Mouse (Mus musculus) hindbrain, embryonic 16.5 days (tissue): Measurements from ENCODE around the gene Pecam1. TPM values are rescaled to one million over a fixed set of nuclear protein-coding genes. Genes with fewer than 3 reads are reported as not detected.

ENCODE experiments used
- ATAC-seq: fragments of 200-750 bp; cut with Nextera tagmentation; 2 replicates; pipeline ENCODE4 v1.8.0; 2017; ENCODE audit warnings: moderate TSS enrichment, moderate library complexity
- H3K27ac ChIP-seq: fragments of 300-500 bp; sonication (generic); 2 replicates; pipeline ENCODE4 v1.5.1; 2014; ENCODE audit warnings: low read depth, mild to moderate bottlenecking, control low read depth, low read length, moderate library complexity
- H3K27me3 ChIP-seq: fragments of 300-500 bp; sonication (generic); replicated peaks from 2 replicates; pipeline ENCODE4 v1.6.1; 2014; ENCODE audit warnings: low read length; ENCODE audit not compliant: control insufficient read depth, insufficient read depth
- H3K36me3 ChIP-seq: fragments of 300-500 bp; sonication (generic); 2 replicates; pipeline ENCODE4 v1.6.1; 2014; ENCODE audit warnings: mild to moderate bottlenecking, low read length, moderate library complexity, mixed read lengths; ENCODE audit not compliant: control insufficient read depth, insufficient read depth
- H3K4me1 ChIP-seq: fragments of 300-500 bp; sonication (generic); 2 replicates; pipeline ENCODE4 v1.6.1; 2014; ENCODE audit warnings: low read depth, low read length; ENCODE audit not compliant: control insufficient read depth, insufficient read depth
- H3K4me2 ChIP-seq: fragments of 300-500 bp; sonication (generic); 2 replicates; pipeline ENCODE4 v1.6.1; 2014; ENCODE audit warnings: mild to moderate bottlenecking, low read length, control low read depth, moderate library complexity
- H3K4me3 ChIP-seq: fragments of 300-500 bp; sonication (generic); 2 replicates; pipeline ENCODE4 v1.5.1; 2014; ENCODE audit warnings: mild to moderate bottlenecking, low read length, control low read depth, moderate library complexity
- H3K9ac ChIP-seq: fragments of 300-500 bp; sonication (generic); 2 replicates; pipeline ENCODE4 v1.6.1; 2014; ENCODE audit warnings: low read depth, mild to moderate bottlenecking, control low read depth, low read length, moderate library complexity
- H3K9me3 ChIP-seq: fragments of 300-500 bp; sonication (generic); 2 replicates; pipeline ENCODE4 v1.6.1; 2014; ENCODE audit warnings: mild to moderate bottlenecking, low read length, moderate library complexity; ENCODE audit not compliant: control insufficient read depth
- WGBS: fragments of 180-500 bp; shearing (Covaris S2); extraction: QIAGEN DNeasy Blood & Tissue Kit; methylation state at CpG from one replicate; pipeline ENCODE4 v1.1.7; 2014; 5-methylcytosine and 5-hydroxymethylcytosine counted together
- polyA plus RNA-seq: library from polyadenylated mRNA; unstranded; fragments of >200 nt; fragmentation: Nextera tagmentation; extraction: Ambion mirVana; gene quantifications from 2 replicates; pipeline ENCODE4 v1.2.1, GENCODE M21; 2015

Gene Pecam1
- polyA plus RNA-seq, 1 experiment from 2014 or later: 16.4 TPM

- 29% methylated on average over 6 of the region's 9 CpGs for WGBS
- H3K4me3 ChIP-seq: no peak overlapping the region
- ATAC-seq: no peak
- no peak overlapping the region for H3K4me2 ChIP-seq
- 0 out of 2 replicates have a peak overlapping the region, but pooled peaks have one; percentile 37 for H3K9ac ChIP-seq
- no peaks in the 10 kb centered on the region for H3K9me3 ChIP-seq
- peaks cover 6% of the 10 kb centered on the region for H3K4me1 ChIP-seq
- no peak overlapping the region; the same call in 1 of the 2 replicates for H3K27ac ChIP-seq
- H3K27me3 ChIP-seq: no peaks in the 10 kb centered on the region
- H3K36me3 ChIP-seq: no peaks in the 10 kb centered on the region
Observed at GRCm38 (mm10) chr11:106669873-106670173, 80.6 kb downstream of the Pecam1 start.

GRCm38 (mm10) chr11:106669102-106669872, 81.1 kb downstream of the Pecam1 start:
- Histone ChIP-seq H3K4me1 (peaks cover under 1% of the 10 kb centered on the region), H3K4me3 (no peak overlapping the region), H3K36me3 (no peaks in the 10 kb centered on the region), H3K4me2 (no peak overlapping the region), H3K27ac (no peak overlapping the region; the same call in 1 of the 2 replicates), H3K9ac (0 out of 2 replicates have a peak overlapping the region, but pooled peaks have one; percentile 37), H3K9me3 (no peaks in the 10 kb centered on the region), H3K27me3 (no peaks in the 10 kb centered on the region)
- ATAC-seq: no peak
- WGBS: 39% methylated on average over 8 of the region's 8 CpGs

GRCm38 (mm10) chr11:106668336-106668735, 82.1 kb downstream of the Pecam1 start:
- WGBS: 53% methylated on average over 7 of the region's 7 CpGs
- H3K9ac ChIP-seq: no peak overlapping the region
- no peak overlapping the region for H3K4me3 ChIP-seq
- H3K4me1 ChIP-seq: no peaks in the 10 kb centered on the region; the same call in 1 of the 2 replicates
- no peaks in the 10 kb centered on the region for H3K9me3 ChIP-seq
- ATAC-seq: no peak
- no peaks in the 10 kb centered on the region for H3K27me3 ChIP-seq
- no peak overlapping the region for H3K27ac ChIP-seq
- no peaks in the 10 kb centered on the region for H3K36me3 ChIP-seq
- no peak overlapping the region for H3K4me2 ChIP-seq

- H3K9me3 ChIP-seq: no peaks in the 10 kb centered on the region
- no peak overlapping the region for H3K27ac ChIP-seq
- no peaks in the 10 kb centered on the region for H3K36me3 ChIP-seq
- no peaks in the 10 kb centered on the region for H3K27me3 ChIP-seq
- no peaks in the 10 kb centered on the region; the same call in 1 of the 2 replicates for H3K4me1 ChIP-seq
- H3K9ac ChIP-seq: no peak overlapping the region
- H3K4me2 ChIP-seq: no peak overlapping the region
- H3K4me3 ChIP-seq: no peak overlapping the region
- WGBS: 89% methylated on average over 11 of the region's 11 CpGs
- no peak for ATAC-seq
Observed at GRCm38 (mm10) chr11:106667855-106668254, 82.6 kb downstream of the Pecam1 start.

GRCm38 (mm10) chr11:106666470-106667107, 83.8 kb downstream of the Pecam1 start:
- 86% methylated on average over 14 of the region's 14 CpGs for whole genome bisulfite sequencing
- no peak for ATAC-seq
- H3K9me3 ChIP-seq: no peaks in the 10 kb centered on the region
- H3K4me1 ChIP-seq: no peaks in the 10 kb centered on the region; the same call in 1 of the 2 replicates
- H3K27ac ChIP-seq: no peak overlapping the region
- no peaks in the 10 kb centered on the region for H3K27me3 ChIP-seq
- no peak overlapping the region for H3K4me3 ChIP-seq
- no peaks in the 10 kb centered on the region for H3K36me3 ChIP-seq
- H3K4me2 ChIP-seq: no peak overlapping the region
- H3K9ac ChIP-seq: no peak overlapping the region

- Histone ChIP-seq H3K27me3 (no peaks in the 10 kb centered on the region), H3K36me3 (no peaks in the 10 kb centered on the region), H3K9me3 (no peaks in the 10 kb centered on the region), H3K27ac (no peak overlapping the region), H3K4me2 (no peak overlapping the region), H3K9ac (no peak overlapping the region), H3K4me1 (no peaks in the 10 kb centered on the region; the same call in 1 of the 2 replicates), H3K4me3 (no peak overlapping the region)
- ATAC-seq: no peak
- 94% methylated on average over 2 of the region's 2 CpGs for WGBS
Observed at GRCm38 (mm10) chr11:106665841-106666240, 84.6 kb downstream of the Pecam1 start.

GRCm38 (mm10) chr11:106665328-106665727, 85.1 kb downstream of the Pecam1 start:
- Histone ChIP-seq H3K4me2 (no peak overlapping the region), H3K36me3 (no peaks in the 10 kb centered on the region), H3K9ac (no peak overlapping the region), H3K27me3 (no peaks in the 10 kb centered on the region), H3K4me1 (peaks cover 3% of the 10 kb centered on the region; the same call in 1 of the 2 replicates), H3K9me3 (no peaks in the 10 kb centered on the region), H3K4me3 (no peak overlapping the region), H3K27ac (no peak overlapping the region)
- no peak for ATAC-seq
- WGBS: 86% methylated on average over 4 of the region's 4 CpGs

GRCm38 (mm10) chr11:106664691-106665090, 85.7 kb downstream of the Pecam1 start:
- Histone ChIP-seq H3K9ac (no peak overlapping the region), H3K4me1 (peaks cover 3% of the 10 kb centered on the region; the same call in 1 of the 2 replicates), H3K9me3 (no peaks in the 10 kb centered on the region), H3K36me3 (no peaks in the 10 kb centered on the region), H3K27ac (no peak overlapping the region), H3K27me3 (no peaks in the 10 kb centered on the region), H3K4me3 (no peak overlapping the region), H3K4me2 (no peak overlapping the region)
- 71% methylated on average over 8 of the region's 8 CpGs for WGBS
- ATAC-seq: no peak

- Histone ChIP-seq H3K9me3 (no peaks in the 10 kb centered on the region), H3K4me1 (peaks cover 5% of the 10 kb centered on the region; the same call in 1 of the 2 replicates), H3K27me3 (no peaks in the 10 kb centered on the region), H3K27ac (no peak overlapping the region), H3K9ac (no peak overlapping the region), H3K4me3 (no peak overlapping the region), H3K4me2 (no peak overlapping the region), H3K36me3 (no peaks in the 10 kb centered on the region)
- WGBS: 54% methylated on average over 6 of the region's 6 CpGs
- no peak for ATAC-seq
Observed at GRCm38 (mm10) chr11:106663838-106664237, 86.6 kb downstream of the Pecam1 start.
